Mouse (Mus musculus): ENCODE measurements around the gene Cmtm6.

- TF ChIP-seq GATA1 (IDR thresholded peaks at IDR 0.05; ENCODE audit: borderline replicate concordance, low read length) (no peak), FLI1 (IDR thresholded peaks at IDR 0.05; ENCODE audit: low read length) (no peak)
These were observed 1.2 kb downstream of the Cmtm6 start for GRCm38 (mm10) chr9:114731871-114732682.

Data from megakaryocyte, embryonic 14.5 days (primary cell).